Mouse (Mus musculus): ENCODE measurements around the gene Vrtn. TPM values are rescaled to one million over a fixed set of nuclear protein-coding genes. Genes with fewer than 3 reads are reported as not detected.

Vrtn gene
- polyA plus RNA-seq, 1 experiment from 2014 or later = not detected

GRCm38 (mm10) chr12:84698319-84699081, 57.7 kb downstream of the Vrtn start, which contains the start of gene Syndig1l:
Gene Syndig1l, minus strand, starts transcription at chr12:84698831.
- DNase-seq (ENCODE audit: low spot score) (peak; percentile 87), ATAC-seq (replicated peaks; ENCODE audit: low FRiP score) (peak; percentile 45; the same call in 1 of the 2 replicates)
- Histone ChIP-seq H3K27ac (ENCODE audit: low read depth, low read length) (no peak within 1 kb of the TSS), H3K4me3 (ENCODE audit: low read depth, low read length) (peak within 1 kb of the TSS; percentile 62), H3K27me3 (replicated peaks; ENCODE audit: control insufficient read depth, insufficient read depth, low read length) (peaks cover 64% of the 10 kb centered on the region), H3K4me1 (replicated peaks; ENCODE audit: control insufficient read depth, insufficient read depth, low read length) (no peaks in the 10 kb centered on the region), H3K36me3 (ENCODE audit: control insufficient read depth, insufficient read depth, low read length) (no peaks in the 10 kb centered on the region), H3K4me2 (peak within 1 kb of the TSS; percentile 88), H3K9ac (ENCODE audit: low read depth, low read length) (no peak within 1 kb of the TSS), H3K9me3 (ENCODE audit: control insufficient read depth, low read length) (no peaks in the 10 kb centered on the region)
- under 1% methylated on average over 71 of the region's 79 CpGs for WGBS

Other genes with a start within 250 kb of the Vrtn start
- gene Entpd5, start 232.0 kb upstream of the Vrtn start, polyA plus RNA-seq (2014; fragmentation: Nextera tagmentation; extraction: Ambion mirVana) = 14.0 and 14.1 TPM in 2 replicates
- 1.0 TPM in 2 replicates for gene Bbof1, start 231.9 kb upstream of the Vrtn start, polyA plus RNA-seq (2014; fragmentation: Nextera tagmentation; extraction: Ambion mirVana)
- gene Rnf113a2, start 223.8 kb upstream of the Vrtn start, polyA plus RNA-seq (2014; fragmentation: Nextera tagmentation; extraction: Ambion mirVana) = 20.9 and 25.6 TPM in 2 replicates
- gene Aldh6a1, start 190.0 kb upstream of the Vrtn start, polyA plus RNA-seq (2014; fragmentation: Nextera tagmentation; extraction: Ambion mirVana) = 21.5 and 25.7 TPM in 2 replicates
- 20.2 and 21.7 TPM in 2 replicates for gene Lin52, start 189.6 kb upstream of the Vrtn start, polyA plus RNA-seq (2014; fragmentation: Nextera tagmentation; extraction: Ambion mirVana)
- gene Vsx2, start 71.3 kb upstream of the Vrtn start, polyA plus RNA-seq (2014; fragmentation: Nextera tagmentation; extraction: Ambion mirVana) = not detected in 2 replicates
- gene Abcd4, start 23.6 kb upstream of the Vrtn start, polyA plus RNA-seq (2014; fragmentation: Nextera tagmentation; extraction: Ambion mirVana) = 8.2 and 9.5 TPM in 2 replicates
- gene Syndig1l, start 57.8 kb downstream of the Vrtn start, polyA plus RNA-seq (2014; fragmentation: Nextera tagmentation; extraction: Ambion mirVana) = 0.08 and 0.12 TPM in 2 replicates
- gene Npc2, start 132.1 kb downstream of the Vrtn start, polyA plus RNA-seq (2014; fragmentation: Nextera tagmentation; extraction: Ambion mirVana) = 40.3 and 41.7 TPM in 2 replicates
- 139 TPM in 2 replicates for gene Isca2, start 132.2 kb downstream of the Vrtn start, polyA plus RNA-seq (2014; fragmentation: Nextera tagmentation; extraction: Ambion mirVana)
- 0.16 and 0.29 TPM in 2 replicates for gene Ltbp2, start 235.5 kb downstream of the Vrtn start, polyA plus RNA-seq (2014; fragmentation: Nextera tagmentation; extraction: Ambion mirVana)